Mouse (Mus musculus) heart, embryonic 14.5 days (tissue): ENCODE results near the gene Hist1h2ad. TPM values are rescaled to one million over a fixed set of nuclear protein-coding genes. Genes with fewer than 3 reads are reported as not detected.

Experiments
- microRNA-seq: library from miRNA; unstranded; fragments of <30 nt; microRNA quantifications from one replicate; pipeline ENCODE4, GENCODE M21; 2016
- polyA plus RNA-seq: library from polyadenylated mRNA; unstranded; fragments of >200 nt; fragmentation: Nextera tagmentation; extraction: Ambion mirVana; gene quantifications from 2 replicates; pipeline ENCODE4 v1.2.1, GENCODE M21; 2014

The Hist1h2ad gene
- polyA plus RNA-seq, 1 experiment from 2014 or later, result 0.53 TPM

Small RNA genes lying within 50 kb of the gene (microRNA-seq; reads per million reads assigned to microRNA genes)
- gene Gm44297, result not detected
- gene Gm44359, result not detected
- gene Gm44394, result not detected

Other genes starting within 250 kb of the Hist1h2ad start
- 39.5 and 41.0 TPM in 2 replicates for gene Zfp322a, start 205.2 kb upstream of the Hist1h2ad start, polyA plus RNA-seq
- gene Abt1, start 150.5 kb upstream of the Hist1h2ad start, polyA plus RNA-seq, result 8.3 and 9.1 TPM in 2 replicates
- gene Btn1a1, start 108.5 kb upstream of the Hist1h2ad start, polyA plus RNA-seq, result 1.7 and 1.9 TPM in 2 replicates
- 0.40 and 0.43 TPM in 2 replicates for gene Btn2a2, start 85.5 kb upstream of the Hist1h2ad start, polyA plus RNA-seq
- 7.5 and 8.5 TPM in 2 replicates for gene Hist1h4h, start 43.3 kb upstream of the Hist1h2ad start, polyA plus RNA-seq
- gene Hist1h2af, start 40.5 kb upstream of the Hist1h2ad start, polyA plus RNA-seq, result 3.8 and 5.4 TPM in 2 replicates
- gene Hist1h3g, start 39.0 kb upstream of the Hist1h2ad start, polyA plus RNA-seq, result 3.0 and 4.3 TPM in 2 replicates
- gene Hist1h2bh, start 31.0 kb upstream of the Hist1h2ad start, polyA plus RNA-seq, result 0.65 and 0.66 TPM in 2 replicates
- gene Hist1h3f, start 30.3 kb upstream of the Hist1h2ad start, polyA plus RNA-seq, result 0.65 and 0.72 TPM in 2 replicates
- not detected in 2 replicates for gene Hist1h4f, start 22.7 kb upstream of the Hist1h2ad start, polyA plus RNA-seq
- 0.24 and 0.41 TPM in 2 replicates for gene Hist1h1d, start 21.1 kb upstream of the Hist1h2ad start, polyA plus RNA-seq
- 2.0 TPM in 2 replicates for gene Hist1h3e, start 12.0 kb upstream of the Hist1h2ad start, polyA plus RNA-seq
- gene Hist1h2ae, start 3.2 kb upstream of the Hist1h2ad start, polyA plus RNA-seq, result 34.9 and 49.1 TPM in 2 replicates
- 3.7 and 6.2 TPM in 2 replicates for gene Hist1h2bg, start 3.0 kb upstream of the Hist1h2ad start, polyA plus RNA-seq
- gene Hist1h2bf, start 185 bp upstream of the Hist1h2ad start, polyA plus RNA-seq, result 0.61 and 3.7 TPM in 2 replicates
- gene Hist1h3d, start 1.4 kb downstream of the Hist1h2ad start, polyA plus RNA-seq, result 2.2 and 3.7 TPM in 2 replicates
- gene Hist1h4d, start 7.2 kb downstream of the Hist1h2ad start, polyA plus RNA-seq, result 38.6 and 49.0 TPM in 2 replicates
- gene Hist1h2be, start 46.7 kb downstream of the Hist1h2ad start, polyA plus RNA-seq, result 1.3 and 1.8 TPM in 2 replicates
- gene Hist1h1e, start 48.2 kb downstream of the Hist1h2ad start, polyA plus RNA-seq, result 8.7 and 10.0 TPM in 2 replicates
- 0.46 and 0.65 TPM in 2 replicates for gene Hist1h2ac, start 109.6 kb downstream of the Hist1h2ad start, polyA plus RNA-seq
- gene Hist1h2bc, start 109.8 kb downstream of the Hist1h2ad start, polyA plus RNA-seq, result 51.9 and 57.5 TPM in 2 replicates
- gene Hist1h1t, start 121.4 kb downstream of the Hist1h2ad start, polyA plus RNA-seq, result 0.30 TPM in 1 of 2 replicates, not detected in the other
- gene Hist1h4c, start 124.1 kb downstream of the Hist1h2ad start, polyA plus RNA-seq, result 2.2 and 3.2 TPM in 2 replicates
- gene Hfe, start 136.5 kb downstream of the Hist1h2ad start, polyA plus RNA-seq, result 13.0 and 15.1 TPM in 2 replicates
- 36.9 and 43.9 TPM in 2 replicates for gene Hist1h1c, start 164.4 kb downstream of the Hist1h2ad start, polyA plus RNA-seq
- 2.5 and 2.7 TPM in 2 replicates for gene Hist1h3c, start 171.2 kb downstream of the Hist1h2ad start, polyA plus RNA-seq
- gene Hist1h2bb, start 172.4 kb downstream of the Hist1h2ad start, polyA plus RNA-seq, result 1.7 and 2.3 TPM in 2 replicates
- gene Hist1h2ab, start 176.7 kb downstream of the Hist1h2ad start, polyA plus RNA-seq, result 14.5 and 14.6 TPM in 2 replicates
- 4.6 and 6.7 TPM in 2 replicates for gene Hist1h3b, start 177.9 kb downstream of the Hist1h2ad start, polyA plus RNA-seq
- 0.63 TPM in 1 of 2 replicates, not detected in the other for gene Hist1h4b, start 182.6 kb downstream of the Hist1h2ad start, polyA plus RNA-seq
- gene Hist1h4a, start 186.8 kb downstream of the Hist1h2ad start, polyA plus RNA-seq, result 1.1 TPM in 1 of 2 replicates, not detected in the other
- 2.6 and 3.0 TPM in 2 replicates for gene Hist1h3a, start 188.0 kb downstream of the Hist1h2ad start, polyA plus RNA-seq
- 1.6 and 2.7 TPM in 2 replicates for gene Hist1h1a, start 189.3 kb downstream of the Hist1h2ad start, polyA plus RNA-seq
- gene Trim38, start 195.5 kb downstream of the Hist1h2ad start, polyA plus RNA-seq, result not detected in 2 replicates
- not detected in 2 replicates for gene Slc17a2, start 232.6 kb downstream of the Hist1h2ad start, polyA plus RNA-seq